Mouse (Mus musculus): Measurements from ENCODE around the gene Gcnt2.

GRCm38 (mm10) chr13:40901263-40901662 is 41.7 kb downstream of the Gcnt2 start:
- no peak for TF ChIP-seq CTCF (IDR thresholded peaks at IDR 0.05; ENCODE audit: control insufficient read depth, insufficient read depth, low read length)
- TF ChIP-seq POLR2A (IDR thresholded peaks at IDR 0.05; ENCODE audit: borderline replicate concordance, control insufficient read depth, low read depth, low read length): no peak

Data from bone marrow, adult 2 months (tissue).